Mouse (Mus musculus) embryonic facial prominence, embryonic 13.5 days (tissue): ENCODE data around the gene Fadd. TPM values are rescaled to one million over a fixed set of nuclear protein-coding genes. Genes with fewer than 3 reads are reported as not detected.

ENCODE experiments used
- ATAC-seq: fragments of 200-750 bp; cut with Nextera tagmentation; 2 replicates; pipeline ENCODE4 v1.8.0; 2017; ENCODE audit warnings: low read depth; ENCODE audit not compliant: insufficient number of reproducible peaks, insufficient read depth, low FRiP score, low TSS enrichment
- H3K27ac ChIP-seq: fragments of 300-500 bp; sonication (generic); 2 replicates; pipeline ENCODE4 v1.5.1; 2015; ENCODE audit warnings: moderate library complexity, mild to moderate bottlenecking, inconsistent platforms
- H3K27me3 ChIP-seq: fragments of 300-500 bp; sonication (generic); 2 replicates; pipeline ENCODE4 v1.6.1; 2015; ENCODE audit warnings: mild to moderate bottlenecking, inconsistent platforms
- H3K36me3 ChIP-seq: fragments of 300-500 bp; sonication (generic); 2 replicates; pipeline ENCODE4 v1.6.1; 2015; ENCODE audit warnings: mild to moderate bottlenecking, inconsistent platforms
- H3K4me1 ChIP-seq: fragments of 300-500 bp; sonication (generic); 2 replicates; pipeline ENCODE4 v1.6.1; 2015; ENCODE audit warnings: inconsistent platforms
- H3K4me2 ChIP-seq: fragments of 300-500 bp; sonication (generic); 2 replicates; pipeline ENCODE4 v1.6.1; 2015; ENCODE audit warnings: moderate library complexity, mild to moderate bottlenecking, inconsistent platforms
- H3K4me3 ChIP-seq: fragments of 300-500 bp; sonication (generic); 2 replicates; pipeline ENCODE4 v1.5.1; 2015; ENCODE audit warnings: mild to moderate bottlenecking, inconsistent platforms
- H3K9ac ChIP-seq: fragments of 300-500 bp; sonication (generic); 2 replicates; pipeline ENCODE4 v1.6.1; 2015; ENCODE audit warnings: mild to moderate bottlenecking, inconsistent platforms
- H3K9me3 ChIP-seq: fragments of 300-500 bp; sonication (generic); 2 replicates; pipeline ENCODE4 v1.6.1; 2016; ENCODE audit warnings: inconsistent platforms
- WGBS: fragments of 180-500 bp; shearing (Covaris S2); methylation state at CpG from one replicate; pipeline ENCODE4 v1.1.7; 2015; ENCODE audit warnings: mixed read lengths; 5-methylcytosine and 5-hydroxymethylcytosine counted together
- polyA plus RNA-seq: library from polyadenylated mRNA; unstranded; fragments of >200 nt; fragmentation: Nextera tagmentation; extraction: Ambion mirVana; gene quantifications from 2 replicates; pipeline ENCODE4 v1.2.1, GENCODE M21; 2015

Gene Fadd
- 9.6 and 10.0 TPM in 2 replicates for polyA plus RNA-seq

DNA sequence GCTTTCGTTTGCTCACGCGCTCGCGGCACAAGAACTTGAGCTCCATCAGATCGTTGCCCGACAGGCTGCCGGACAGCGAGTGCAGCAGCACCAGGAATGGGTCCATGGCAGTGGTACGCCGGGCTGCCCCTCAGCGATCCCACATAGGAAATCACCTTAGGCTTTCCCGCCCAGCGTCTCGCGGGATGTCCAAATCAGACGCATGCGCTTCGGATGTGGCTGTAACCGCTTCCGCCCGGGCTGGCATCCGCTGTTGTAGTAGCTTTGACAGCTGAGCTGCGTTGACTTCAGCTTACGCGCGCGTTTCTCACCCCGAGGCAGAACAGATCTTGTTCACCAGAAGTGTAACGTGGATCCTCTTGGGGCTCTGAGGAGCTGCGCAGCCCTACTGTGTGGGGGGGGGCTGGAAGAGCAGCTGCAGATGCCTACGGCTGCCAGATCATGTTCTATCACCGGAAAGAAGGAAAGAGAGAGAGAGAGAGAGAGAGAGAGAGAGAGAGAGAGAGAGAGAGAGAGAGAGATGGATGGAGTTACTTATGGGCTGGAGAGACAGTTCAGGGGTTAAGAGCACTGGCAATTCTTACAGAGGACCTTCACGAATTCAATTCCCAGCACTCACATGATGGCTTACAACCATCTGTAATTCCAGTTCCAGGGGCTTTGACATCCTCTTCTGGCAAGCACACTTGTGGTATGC lies at the start of gene Fadd:
Gene Fadd, minus strand, starts transcription at position 180 of the 697 bp plus-strand sequence.
- 1% methylated on average over 34 of the region's 34 CpGs for WGBS
- ATAC-seq = peak; percentile 77
- peaks cover 18% of the 10 kb centered on the region for H3K36me3 ChIP-seq

DNA sequence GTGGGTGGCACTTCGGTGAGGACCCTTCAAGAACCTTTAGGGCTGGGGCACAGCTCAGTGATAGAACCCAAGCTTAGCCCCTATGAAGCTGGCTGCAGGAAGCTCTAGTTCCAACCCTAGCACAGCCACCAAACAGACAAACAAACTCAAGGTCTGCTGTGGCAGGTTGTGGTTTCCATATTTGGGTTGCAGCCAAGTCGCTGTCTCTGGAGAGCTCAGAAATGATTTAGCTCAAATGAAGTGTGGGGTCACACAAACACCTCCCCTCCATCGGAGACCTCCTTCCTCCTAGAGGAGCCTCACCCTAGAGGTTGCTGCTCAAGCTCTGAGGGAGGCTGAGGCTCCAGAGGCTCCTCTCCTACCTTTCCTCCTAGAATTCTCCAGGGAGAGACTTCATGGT lies 48.4 kb upstream of the Fadd start:
- H3K36me3 ChIP-seq = no peaks in the 10 kb centered on the region
- no peak overlapping the region for H3K9ac ChIP-seq
- no peak overlapping the region for H3K27ac ChIP-seq
- H3K27me3 ChIP-seq = peaks cover 6% of the 10 kb centered on the region; the same call in 1 of the 2 replicates
- no peak overlapping the region for H3K4me2 ChIP-seq
- peaks cover 24% of the 10 kb centered on the region for H3K4me1 ChIP-seq
- 75% methylated on average over 3 of the region's 3 CpGs for WGBS
- no peaks in the 10 kb centered on the region for H3K9me3 ChIP-seq
- H3K4me3 ChIP-seq = no peak overlapping the region
- ATAC-seq = no peak

More for the DNA sequence above, at the start of gene Fadd:
- Histone ChIP-seq H3K4me3 (peak within 1 kb of the TSS; percentile 82), H3K4me2 (peak within 1 kb of the TSS; percentile 91), H3K27ac (peak within 1 kb of the TSS; percentile 94), H3K4me1 (peaks cover 20% of the 10 kb centered on the region), H3K27me3 (peaks cover 4% of the 10 kb centered on the region; the same call in 1 of the 2 replicates), H3K9me3 (no peaks in the 10 kb centered on the region), H3K9ac (peak within 1 kb of the TSS; percentile 85)

DNA sequence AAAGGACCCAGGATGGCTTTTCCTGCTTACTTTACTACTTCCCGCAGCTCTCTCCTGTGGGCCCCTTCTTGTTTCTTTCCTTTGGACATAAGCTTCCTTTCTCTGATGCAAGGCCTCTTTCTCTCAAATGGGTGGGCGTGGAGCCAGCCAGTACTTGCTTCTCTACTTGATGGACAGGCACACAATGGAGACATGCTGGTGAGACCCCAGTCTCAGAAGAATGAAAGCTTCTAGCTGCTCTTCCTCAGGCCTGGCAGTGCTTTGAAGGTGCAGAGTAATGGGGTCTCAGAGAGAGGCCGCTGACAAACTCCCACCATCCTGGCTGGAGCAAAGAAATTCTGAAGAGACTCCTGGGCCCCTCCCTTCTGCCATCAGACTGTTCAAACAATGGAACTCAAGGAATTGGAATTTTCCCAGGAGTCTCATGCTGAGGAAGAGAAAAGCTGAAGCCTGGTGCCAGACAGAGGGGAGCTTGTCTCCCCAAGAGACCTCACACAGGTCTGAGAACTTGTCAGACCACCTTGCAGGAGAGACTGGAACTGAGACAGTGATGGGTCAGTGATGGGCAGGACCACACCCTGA lies 46.2 kb upstream of the Fadd start:
- Histone ChIP-seq H3K9ac (no peak overlapping the region), H3K4me3 (no peak overlapping the region), H3K36me3 (no peaks in the 10 kb centered on the region), H3K27ac (peak overlapping the region; percentile 24), H3K4me2 (no peak overlapping the region), H3K27me3 (peaks cover 6% of the 10 kb centered on the region; the same call in 1 of the 2 replicates), H3K4me1 (peaks cover 24% of the 10 kb centered on the region), H3K9me3 (no peaks in the 10 kb centered on the region)
- WGBS = 15% methylated on average over 3 of the region's 3 CpGs
- ATAC-seq = 0 out of 2 replicates have a peak, but pooled peaks have one; percentile 2

DNA sequence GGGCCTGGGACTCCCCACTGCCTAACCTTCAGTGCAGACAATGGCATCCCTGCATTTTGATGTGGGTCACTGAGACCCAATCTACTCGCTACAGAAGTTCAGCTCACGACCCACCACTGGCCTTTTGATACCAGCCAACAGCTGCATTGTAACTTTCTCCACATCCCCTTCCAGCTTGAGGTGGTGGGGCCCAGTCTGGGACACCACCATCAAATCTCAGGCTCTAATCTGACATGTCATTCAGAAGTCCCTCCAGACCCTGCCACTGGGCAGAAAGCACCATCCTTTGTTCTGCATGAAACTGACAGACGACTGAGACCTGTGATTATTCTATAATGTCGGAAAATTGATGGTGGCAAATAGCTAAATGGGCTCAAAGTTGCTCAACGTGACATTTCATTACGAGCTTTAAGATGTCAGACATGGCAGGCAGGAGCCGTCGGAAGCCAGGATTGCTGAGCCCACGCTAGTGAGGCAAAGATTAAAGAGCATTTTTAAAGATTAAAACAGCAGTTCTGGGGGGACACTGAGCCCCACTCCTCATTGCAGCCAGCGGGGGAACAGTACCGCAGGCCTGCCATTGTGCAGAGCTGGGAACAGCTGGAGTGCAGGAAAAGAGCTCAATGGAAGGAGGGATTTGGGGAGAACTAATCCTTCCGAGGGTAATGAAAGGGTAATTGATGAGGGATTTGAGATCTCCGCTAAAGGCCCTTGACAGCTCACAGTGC lies 45.5 kb upstream of the Fadd start:
- 0 out of 2 replicates have a peak, but pooled peaks have one; percentile 16 for ATAC-seq
- no peak overlapping the region for H3K4me2 ChIP-seq
- no peak overlapping the region for H3K4me3 ChIP-seq
- H3K36me3 ChIP-seq = no peaks in the 10 kb centered on the region
- no peak overlapping the region for H3K9ac ChIP-seq
- peaks cover 6% of the 10 kb centered on the region; the same call in 1 of the 2 replicates for H3K27me3 ChIP-seq
- peak overlapping the region; percentile 48 for H3K27ac ChIP-seq
- H3K4me1 ChIP-seq = peaks cover 24% of the 10 kb centered on the region
- WGBS = 19% methylated on average over 13 of the region's 13 CpGs
- H3K9me3 ChIP-seq = no peaks in the 10 kb centered on the region

DNA sequence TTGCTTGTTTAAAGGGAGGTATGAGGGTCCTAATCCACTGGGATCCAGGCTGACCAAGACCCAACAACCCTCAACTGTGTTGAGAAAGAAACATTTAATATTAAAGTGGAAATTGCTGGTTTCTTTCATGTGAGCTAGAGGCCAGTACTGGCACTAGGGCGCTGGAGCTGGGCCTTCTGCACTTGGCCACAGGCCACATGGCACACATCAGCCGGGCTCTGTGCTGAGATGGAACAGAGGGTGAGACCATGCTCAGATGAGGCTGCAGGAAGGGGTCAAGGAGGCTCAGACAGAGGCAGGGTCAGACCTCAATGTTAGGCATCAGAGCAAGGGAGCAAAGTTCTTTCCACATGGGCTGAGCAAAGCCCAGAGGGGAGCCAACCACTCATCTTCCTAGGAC lies 43.8 kb upstream of the Fadd start:
- no peak overlapping the region for H3K4me3 ChIP-seq
- H3K9ac ChIP-seq = no peak overlapping the region
- peaks cover 6% of the 10 kb centered on the region; the same call in 1 of the 2 replicates for H3K27me3 ChIP-seq
- H3K36me3 ChIP-seq = no peaks in the 10 kb centered on the region
- H3K4me2 ChIP-seq = no peak overlapping the region
- H3K4me1 ChIP-seq = peaks cover 24% of the 10 kb centered on the region
- H3K9me3 ChIP-seq = no peaks in the 10 kb centered on the region
- ATAC-seq = no peak
- H3K27ac ChIP-seq = no peak overlapping the region
- WGBS = 72% methylated on average over 2 of the region's 2 CpGs

DNA sequence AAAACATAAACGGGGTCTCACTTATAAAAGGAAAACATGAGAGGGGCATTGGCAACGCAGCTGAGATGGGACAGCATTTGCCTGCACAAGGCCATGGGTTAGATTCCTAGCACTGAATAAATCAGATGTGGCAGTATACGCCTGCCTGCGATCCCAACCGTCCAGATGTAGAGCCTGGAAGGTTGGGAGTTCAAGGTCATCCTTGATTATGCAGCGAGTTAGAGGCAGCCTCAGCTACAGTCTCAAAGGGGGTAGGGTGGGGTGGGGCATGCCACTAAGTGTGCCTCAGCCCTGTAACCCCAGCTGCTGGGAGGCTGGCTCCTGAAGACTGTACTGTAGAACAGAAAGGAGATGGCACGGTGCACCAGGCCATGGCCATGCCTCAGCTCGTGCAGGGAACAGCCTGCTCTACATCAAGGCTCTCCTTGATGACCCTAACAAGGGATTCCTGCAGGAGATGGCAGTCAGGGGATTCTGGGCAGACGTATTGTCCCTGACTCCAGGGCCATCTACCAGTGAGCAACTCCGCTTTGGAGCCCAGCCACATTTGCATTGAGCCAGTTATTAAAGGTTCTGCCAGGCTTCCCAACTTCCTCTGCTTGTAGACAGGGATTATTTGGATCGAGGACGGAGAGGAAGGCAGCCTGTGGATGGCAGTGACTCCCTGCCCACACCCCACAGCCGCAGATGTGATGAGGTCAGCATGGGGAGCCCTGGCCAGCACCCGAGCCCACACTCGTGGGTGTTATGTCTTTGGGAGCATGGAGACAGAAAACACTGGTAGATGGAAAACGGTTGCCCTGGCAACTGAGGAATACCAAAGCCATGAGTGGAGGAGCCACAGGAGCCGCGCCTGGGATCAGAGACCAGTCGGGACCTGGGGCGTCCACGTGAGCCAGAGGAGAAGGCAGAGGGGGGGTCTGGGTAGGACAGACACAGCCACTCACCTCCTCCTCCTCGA lies 38.7 kb upstream of the Fadd start:
- H3K9me3 ChIP-seq = no peaks in the 10 kb centered on the region
- 76% methylated on average over 22 of the region's 22 CpGs for WGBS
- no peak for ATAC-seq
- no peaks in the 10 kb centered on the region for H3K36me3 ChIP-seq
- H3K4me2 ChIP-seq = no peak overlapping the region
- H3K27me3 ChIP-seq = no peaks in the 10 kb centered on the region
- H3K9ac ChIP-seq = no peak overlapping the region
- H3K4me3 ChIP-seq = no peak overlapping the region
- no peak overlapping the region for H3K27ac ChIP-seq
- H3K4me1 ChIP-seq = no peaks in the 10 kb centered on the region

DNA sequence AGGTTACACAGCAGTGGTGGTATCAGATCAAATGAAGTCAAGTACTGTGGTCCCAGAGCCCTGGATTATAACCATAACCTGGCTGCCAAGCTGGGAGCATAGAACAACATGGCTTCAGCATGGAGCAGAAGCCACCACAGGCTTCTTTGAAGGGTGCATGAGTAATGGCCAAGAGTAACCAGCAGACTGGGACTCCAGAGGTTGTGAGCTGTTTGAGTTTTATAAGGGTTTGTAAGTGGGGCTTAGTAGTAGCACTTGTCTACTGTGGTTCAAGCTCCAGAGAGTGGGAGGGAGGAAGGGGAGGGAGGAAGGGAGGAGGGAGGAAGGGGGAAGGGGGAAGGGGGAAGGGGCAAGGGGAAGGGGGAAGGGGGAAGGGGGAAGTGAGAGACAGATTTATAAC lies 38.1 kb upstream of the Fadd start:
- ATAC-seq = no peak
- Histone ChIP-seq H3K27me3 (no peaks in the 10 kb centered on the region), H3K4me3 (no peak overlapping the region), H3K36me3 (no peaks in the 10 kb centered on the region), H3K9ac (no peak overlapping the region), H3K4me1 (no peaks in the 10 kb centered on the region), H3K9me3 (no peaks in the 10 kb centered on the region), H3K27ac (no peak overlapping the region), H3K4me2 (no peak overlapping the region)

DNA sequence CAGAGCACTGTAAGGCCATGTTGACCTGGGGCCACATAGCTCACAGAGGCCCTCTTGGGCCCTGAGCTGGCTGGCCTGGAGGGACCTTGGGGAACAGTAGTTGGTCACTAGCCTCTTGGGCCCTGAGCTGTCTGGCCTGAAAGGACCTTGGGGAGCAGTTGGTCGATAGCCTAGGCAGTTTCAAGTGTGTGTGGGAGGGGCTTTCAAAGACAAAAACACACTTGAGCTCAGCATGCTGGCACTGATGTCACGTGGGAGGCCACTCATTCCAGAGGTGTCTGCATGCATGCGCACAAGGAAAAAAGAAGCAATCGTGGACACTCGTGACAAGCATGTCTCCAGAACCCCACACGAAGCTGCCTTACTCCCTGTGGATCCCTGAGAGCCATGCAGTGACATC lies 33.1 kb upstream of the Fadd start:
- Histone ChIP-seq H3K36me3 (no peaks in the 10 kb centered on the region), H3K4me1 (peaks cover 11% of the 10 kb centered on the region), H3K9me3 (no peaks in the 10 kb centered on the region), H3K27ac (no peak overlapping the region), H3K4me3 (no peak overlapping the region), H3K4me2 (no peak overlapping the region), H3K9ac (no peak overlapping the region), H3K27me3 (no peaks in the 10 kb centered on the region)
- 73% methylated on average over 6 of the region's 6 CpGs for WGBS
- ATAC-seq = no peak

DNA sequence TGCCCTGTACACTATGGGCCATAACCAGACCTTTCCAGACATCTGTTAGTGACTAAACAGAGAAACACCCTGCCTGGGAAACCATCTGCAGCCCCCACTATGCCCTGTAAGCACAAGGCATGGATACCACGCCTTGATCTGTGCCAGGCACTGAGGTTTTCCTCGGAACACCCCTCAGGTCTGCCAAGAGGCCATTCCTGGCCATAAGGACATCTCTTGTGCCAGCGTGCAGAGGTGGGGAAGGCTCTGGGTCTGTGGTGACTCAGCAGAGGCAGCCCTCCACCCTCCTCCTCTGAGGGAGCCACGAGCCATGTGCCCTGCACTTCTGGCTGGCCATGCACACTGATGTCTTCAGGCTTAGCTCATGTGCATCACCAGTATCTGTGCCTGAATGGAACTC lies 30.6 kb upstream of the Fadd start:
- no peaks in the 10 kb centered on the region for H3K36me3 ChIP-seq
- H3K4me1 ChIP-seq = peaks cover 11% of the 10 kb centered on the region
- WGBS = 79% methylated on average over 4 of the region's 4 CpGs
- ATAC-seq = no peak
- no peaks in the 10 kb centered on the region for H3K9me3 ChIP-seq
- H3K4me3 ChIP-seq = no peak overlapping the region
- H3K4me2 ChIP-seq = no peak overlapping the region
- H3K27ac ChIP-seq = no peak overlapping the region
- no peak overlapping the region for H3K9ac ChIP-seq
- H3K27me3 ChIP-seq = no peaks in the 10 kb centered on the region

DNA sequence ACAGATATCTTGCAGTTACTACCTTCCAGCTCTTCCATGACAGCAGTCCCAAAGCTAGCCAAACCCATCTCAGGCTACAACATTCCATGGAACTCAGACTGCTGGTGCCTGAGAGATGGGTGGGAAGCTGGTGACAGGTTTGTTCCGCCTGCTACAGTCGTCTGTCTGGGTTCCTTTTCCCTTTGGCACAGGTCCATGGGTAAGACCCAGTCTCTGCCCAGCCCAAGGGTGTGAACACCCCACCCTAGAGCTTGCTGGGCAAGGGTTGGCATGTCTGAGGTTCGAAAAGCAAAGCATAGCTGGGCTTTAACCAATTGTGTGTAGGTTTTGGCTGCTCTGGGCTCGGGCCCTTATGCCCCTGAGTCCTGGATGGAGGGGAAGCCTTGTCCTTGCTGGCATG lies 30.1 kb upstream of the Fadd start:
- ATAC-seq = no peak
- H3K27ac ChIP-seq = 0 out of 2 replicates have a peak overlapping the region, but pooled peaks have one; percentile 22
- no peak overlapping the region for H3K9ac ChIP-seq
- no peaks in the 10 kb centered on the region for H3K9me3 ChIP-seq
- WGBS = 63% methylated on average over 4 of the region's 4 CpGs
- no peak overlapping the region for H3K4me3 ChIP-seq
- H3K27me3 ChIP-seq = no peaks in the 10 kb centered on the region
- H3K36me3 ChIP-seq = no peaks in the 10 kb centered on the region
- H3K4me1 ChIP-seq = peaks cover 11% of the 10 kb centered on the region
- no peak overlapping the region for H3K4me2 ChIP-seq

DNA sequence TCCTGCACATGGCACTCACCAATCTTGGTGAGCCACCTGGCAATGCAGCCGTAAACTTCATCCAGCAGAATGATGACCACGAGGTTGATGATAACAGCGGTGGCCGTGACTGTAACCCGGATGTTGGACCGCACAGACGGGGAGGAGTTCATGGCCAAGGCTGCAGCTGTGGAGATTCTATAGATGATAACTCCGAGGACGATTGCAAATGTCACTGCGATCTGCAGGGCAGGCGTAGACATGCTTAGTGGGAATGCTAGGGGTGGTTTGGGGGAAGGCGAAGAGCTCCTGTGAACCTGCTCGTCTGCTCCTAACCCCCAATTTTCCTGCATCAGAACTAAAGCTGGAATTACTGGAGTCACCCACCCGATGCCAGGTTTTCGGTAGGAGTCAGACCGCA lies 29.3 kb upstream of the Fadd start:
- Histone ChIP-seq H3K9ac (no peak overlapping the region), H3K27me3 (no peaks in the 10 kb centered on the region), H3K4me3 (no peak overlapping the region), H3K4me2 (no peak overlapping the region), H3K9me3 (no peaks in the 10 kb centered on the region), H3K4me1 (peaks cover 11% of the 10 kb centered on the region), H3K27ac (0 out of 2 replicates have a peak overlapping the region, but pooled peaks have one; percentile 22), H3K36me3 (no peaks in the 10 kb centered on the region)
- no peak for ATAC-seq
- 76% methylated on average over 16 of the region's 16 CpGs for WGBS
